Mouse (Mus musculus): ENCODE results near the gene Pax3. TPM values are rescaled to one million over a fixed set of nuclear protein-coding genes. Genes with fewer than 3 reads are reported as not detected.

The Pax3 gene
- polyA plus RNA-seq (2017; shearing (Covaris generic)): under 1 TPM in 1 of 2 experiments, not detected in 1; 0.27 TPM

GRCm38 (mm10) chr1:78196751-78197311 lies at the start of gene Pax3:
Gene Pax3, minus strand, starts transcription at chr1:78197134.

Other genes starting within 250 kb of the Pax3 start
- under 1 TPM; 0.08 to 0.90 TPM for gene Sgpp2, start 113.2 kb upstream of the Pax3 start, polyA plus RNA-seq (2017; shearing (Covaris generic))

Measured in activated CD4-positive, CD25-positive, alpha-beta regulatory T cell (primary cell).